Mouse (Mus musculus): ENCODE results near the gene Fig4. TPM values are rescaled to one million over a fixed set of nuclear protein-coding genes. Genes with fewer than 3 reads are reported as not detected.

The Fig4 gene
- polyA plus RNA-seq, 1 experiment, result 8.4 TPM

GRCm38 (mm10) chr10:41153229-41153750, 149.8 kb downstream of the Fig4 start:
- Histone ChIP-seq H3K4me1 (ENCODE audit: control insufficient read depth, insufficient read depth, insufficient read length) (no peaks in the 10 kb centered on the region), H3K27ac (ENCODE audit: insufficient read depth, low read length) (no peak overlapping the region), H3K36me3 (ENCODE audit: control insufficient read depth, insufficient read depth, low read length) (no peaks in the 10 kb centered on the region), H3K27me3 (ENCODE audit: control insufficient read depth, insufficient read depth, low read length) (no peaks in the 10 kb centered on the region), H3K4me3 (ENCODE audit: extremely low read depth, insufficient read depth, insufficient read length) (no peak overlapping the region)
- DNase-seq (ENCODE audit: low read depth in 1 of 2, low spot score in 2 of 2), result no peak
- TF ChIP-seq POLR2A (IDR thresholded peaks at IDR 0.05; ENCODE audit: low read depth, low read length) (no peak), CTCF (IDR thresholded peaks at IDR 0.05; ENCODE audit: extremely low read depth, insufficient read depth, insufficient read length, insufficient replicate concordance) (no peak)
- 87% methylated on average over 5 of the region's 5 CpGs for WGBS

- 82% methylated on average over 4 of the region's 4 CpGs for WGBS
- TF ChIP-seq CTCF (IDR thresholded peaks at IDR 0.05; ENCODE audit: extremely low read depth, insufficient read depth, insufficient read length, insufficient replicate concordance), result no peak
- TF ChIP-seq POLR2A (IDR thresholded peaks at IDR 0.05; ENCODE audit: low read depth, low read length), result no peak
- no peak overlapping the region for H3K4me3 ChIP-seq (ENCODE audit: extremely low read depth, insufficient read depth, insufficient read length)
- H3K27ac ChIP-seq (ENCODE audit: insufficient read depth, low read length), result no peak overlapping the region
- no peak for DNase-seq (ENCODE audit: low read depth in 1 of 2, low spot score in 2 of 2)
- no peaks in the 10 kb centered on the region for H3K27me3 ChIP-seq (ENCODE audit: control insufficient read depth, insufficient read depth, low read length)
- no peaks in the 10 kb centered on the region for H3K36me3 ChIP-seq (ENCODE audit: control insufficient read depth, insufficient read depth, low read length)
- H3K4me1 ChIP-seq (ENCODE audit: control insufficient read depth, insufficient read depth, insufficient read length), result no peaks in the 10 kb centered on the region
These were observed 151.2 kb downstream of the Fig4 start for GRCm38 (mm10) chr10:41151901-41152300.

- H3K27ac ChIP-seq (ENCODE audit: insufficient read depth, low read length), result no peak overlapping the region
- H3K27me3 ChIP-seq (ENCODE audit: control insufficient read depth, insufficient read depth, low read length), result no peaks in the 10 kb centered on the region
- TF ChIP-seq CTCF (IDR thresholded peaks at IDR 0.05; ENCODE audit: extremely low read depth, insufficient read depth, insufficient read length, insufficient replicate concordance), result no peak
- TF ChIP-seq POLR2A (IDR thresholded peaks at IDR 0.05; ENCODE audit: low read depth, low read length), result no peak
- DNase-seq (ENCODE audit: low read depth in 1 of 2, low spot score in 2 of 2), result no peak
- H3K4me1 ChIP-seq (ENCODE audit: control insufficient read depth, insufficient read depth, insufficient read length), result no peaks in the 10 kb centered on the region
- H3K36me3 ChIP-seq (ENCODE audit: control insufficient read depth, insufficient read depth, low read length), result no peaks in the 10 kb centered on the region
- H3K4me3 ChIP-seq (ENCODE audit: extremely low read depth, insufficient read depth, insufficient read length), result no peak overlapping the region
- 74% methylated on average over 18 of the region's 18 CpGs for WGBS
These were observed 151.6 kb downstream of the Fig4 start for GRCm38 (mm10) chr10:41151441-41151840.

GRCm38 (mm10) chr10:41151021-41151420, 152.0 kb downstream of the Fig4 start:
- no peaks in the 10 kb centered on the region for H3K36me3 ChIP-seq (ENCODE audit: control insufficient read depth, insufficient read depth, low read length)
- H3K4me3 ChIP-seq (ENCODE audit: extremely low read depth, insufficient read depth, insufficient read length), result no peak overlapping the region
- H3K27ac ChIP-seq (ENCODE audit: insufficient read depth, low read length), result no peak overlapping the region
- WGBS, result 81% methylated on average over 10 of the region's 10 CpGs
- TF ChIP-seq POLR2A (IDR thresholded peaks at IDR 0.05; ENCODE audit: low read depth, low read length) (no peak), CTCF (IDR thresholded peaks at IDR 0.05; ENCODE audit: extremely low read depth, insufficient read depth, insufficient read length, insufficient replicate concordance) (no peak)
- no peaks in the 10 kb centered on the region for H3K4me1 ChIP-seq (ENCODE audit: control insufficient read depth, insufficient read depth, insufficient read length)
- DNase-seq (ENCODE audit: low read depth in 1 of 2, low spot score in 2 of 2), result no peak
- no peaks in the 10 kb centered on the region for H3K27me3 ChIP-seq (ENCODE audit: control insufficient read depth, insufficient read depth, low read length)

- Histone ChIP-seq H3K27ac (ENCODE audit: insufficient read depth, low read length) (no peak overlapping the region), H3K4me1 (ENCODE audit: control insufficient read depth, insufficient read depth, insufficient read length) (no peaks in the 10 kb centered on the region), H3K36me3 (ENCODE audit: control insufficient read depth, insufficient read depth, low read length) (no peaks in the 10 kb centered on the region), H3K27me3 (ENCODE audit: control insufficient read depth, insufficient read depth, low read length) (no peaks in the 10 kb centered on the region), H3K4me3 (ENCODE audit: extremely low read depth, insufficient read depth, insufficient read length) (no peak overlapping the region)
- TF ChIP-seq CTCF (IDR thresholded peaks at IDR 0.05; ENCODE audit: extremely low read depth, insufficient read depth, insufficient read length, insufficient replicate concordance) (no peak), POLR2A (IDR thresholded peaks at IDR 0.05; ENCODE audit: low read depth, low read length) (no peak)
- WGBS, result 68% methylated on average over 2 of the region's 2 CpGs
- no peak for DNase-seq (ENCODE audit: low read depth in 1 of 2, low spot score in 2 of 2)
These were observed 152.6 kb downstream of the Fig4 start for GRCm38 (mm10) chr10:41150496-41150895.

- TF ChIP-seq POLR2A (IDR thresholded peaks at IDR 0.05; ENCODE audit: low read depth, low read length), result no peak
- no peak for TF ChIP-seq CTCF (IDR thresholded peaks at IDR 0.05; ENCODE audit: extremely low read depth, insufficient read depth, insufficient read length, insufficient replicate concordance)
- Histone ChIP-seq H3K27ac (ENCODE audit: insufficient read depth, low read length) (no peak overlapping the region), H3K4me3 (ENCODE audit: extremely low read depth, insufficient read depth, insufficient read length) (no peak overlapping the region), H3K4me1 (ENCODE audit: control insufficient read depth, insufficient read depth, insufficient read length) (no peaks in the 10 kb centered on the region), H3K36me3 (ENCODE audit: control insufficient read depth, insufficient read depth, low read length) (no peaks in the 10 kb centered on the region), H3K27me3 (ENCODE audit: control insufficient read depth, insufficient read depth, low read length) (no peaks in the 10 kb centered on the region)
- WGBS, result 73% methylated on average over 3 of the region's 3 CpGs
- DNase-seq (ENCODE audit: low read depth in 1 of 2, low spot score in 2 of 2), result no peak
These were observed 153.8 kb downstream of the Fig4 start for GRCm38 (mm10) chr10:41149307-41149706.

GRCm38 (mm10) chr10:41146141-41146540, 156.9 kb downstream of the Fig4 start:
- no peaks in the 10 kb centered on the region for H3K4me1 ChIP-seq (ENCODE audit: control insufficient read depth, insufficient read depth, insufficient read length)
- H3K27me3 ChIP-seq (ENCODE audit: control insufficient read depth, insufficient read depth, low read length), result no peaks in the 10 kb centered on the region
- DNase-seq (ENCODE audit: low read depth in 1 of 2, low spot score in 2 of 2), result no peak
- H3K27ac ChIP-seq (ENCODE audit: insufficient read depth, low read length), result no peak overlapping the region
- H3K36me3 ChIP-seq (ENCODE audit: control insufficient read depth, insufficient read depth, low read length), result no peaks in the 10 kb centered on the region
- TF ChIP-seq CTCF (IDR thresholded peaks at IDR 0.05; ENCODE audit: extremely low read depth, insufficient read depth, insufficient read length, insufficient replicate concordance), result no peak
- no peak overlapping the region for H3K4me3 ChIP-seq (ENCODE audit: extremely low read depth, insufficient read depth, insufficient read length)
- 95% methylated on average over 2 of the region's 2 CpGs for WGBS

Other genes with a start within 250 kb of the Fig4 start
- gene Gpr6, start 231.0 kb downstream of the Fig4 start, polyA plus RNA-seq (2012; rRNA removed), result not detected in 2 replicates
- not detected in 2 replicates for gene Ak9, start 720 bp upstream of the Fig4 start, polyA plus RNA-seq (2012; rRNA removed)
- gene Zbtb24, start 147.1 kb upstream of the Fig4 start, polyA plus RNA-seq (2012; rRNA removed), result 13.2 and 16.4 TPM in 2 replicates
- gene Mical1, start 173.1 kb upstream of the Fig4 start, polyA plus RNA-seq (2012; rRNA removed), result 130 and 143 TPM in 2 replicates
- 35.6 and 36.3 TPM in 2 replicates for gene Smpd2, start 187.1 kb upstream of the Fig4 start, polyA plus RNA-seq (2012; rRNA removed)
- gene Ppil6, start 187.2 kb upstream of the Fig4 start, polyA plus RNA-seq (2012; rRNA removed), result 0.08 TPM in 1 of 2 replicates, not detected in the other
- gene Cd164, start 216.2 kb upstream of the Fig4 start, polyA plus RNA-seq (2012; rRNA removed), result 65.3 and 76.3 TPM in 2 replicates